Mouse (Mus musculus) neural tube, embryonic 10.5 days (tissue): ENCODE results near the gene Spen.

Experiments
- DNase-seq: peaks from one replicate; pipeline ENCODE4 v3.0.0-alpha.2; 2017; ENCODE audit warnings: low spot score; ENCODE audit errors: extremely low spot score

Spen gene

GRCm38 (mm10) chr4:141478225-141478624, 60.2 kb downstream of the Spen start:
- DNase-seq = no peak

- DNase-seq = no peak
Observed at GRCm38 (mm10) chr4:141477681-141478102, 60.7 kb downstream of the Spen start.

GRCm38 (mm10) chr4:141474431-141474830, 64.0 kb downstream of the Spen start:
- DNase-seq = no peak

GRCm38 (mm10) chr4:141472641-141473321, 65.6 kb downstream of the Spen start:
- DNase-seq = no peak

GRCm38 (mm10) chr4:141471491-141471890, 66.9 kb downstream of the Spen start:
- DNase-seq = no peak

- no peak for DNase-seq
Observed at GRCm38 (mm10) chr4:141469343-141469742, 69.1 kb downstream of the Spen start.

GRCm38 (mm10) chr4:141468576-141468975, 69.8 kb downstream of the Spen start:
- no peak for DNase-seq

- no peak for DNase-seq
Observed at GRCm38 (mm10) chr4:141467581-141467927, 70.8 kb downstream of the Spen start.

- DNase-seq = no peak
Observed at GRCm38 (mm10) chr4:141466844-141467580, 71.4 kb downstream of the Spen start.

GRCm38 (mm10) chr4:141466289-141466795, 72.1 kb downstream of the Spen start:
- no peak for DNase-seq

GRCm38 (mm10) chr4:141465512-141466288, 72.7 kb downstream of the Spen start:
- no peak for DNase-seq

- no peak for DNase-seq
Observed at GRCm38 (mm10) chr4:141464722-141465121, 73.7 kb downstream of the Spen start.

- no peak for DNase-seq
Observed at GRCm38 (mm10) chr4:141463472-141463871, 74.9 kb downstream of the Spen start.

- DNase-seq = no peak
Observed at GRCm38 (mm10) chr4:141461576-141461975, 76.8 kb downstream of the Spen start.

GRCm38 (mm10) chr4:141461088-141461487, 77.3 kb downstream of the Spen start:
- DNase-seq = no peak

- no peak for DNase-seq
Observed at GRCm38 (mm10) chr4:141460481-141460880, 77.9 kb downstream of the Spen start.

GRCm38 (mm10) chr4:141459766-141460165, 78.6 kb downstream of the Spen start:
- no peak for DNase-seq

- DNase-seq = no peak
Observed at GRCm38 (mm10) chr4:141458888-141459287, 79.5 kb downstream of the Spen start.

- DNase-seq = no peak
Observed at GRCm38 (mm10) chr4:141458236-141458635, 80.2 kb downstream of the Spen start.

- DNase-seq = no peak
Observed at GRCm38 (mm10) chr4:141456193-141456938, 82.0 kb downstream of the Spen start.

- no peak for DNase-seq
Observed at GRCm38 (mm10) chr4:141455526-141455925, 82.9 kb downstream of the Spen start.
